19 mouse cellular contexts compared by ENCODE assay signal in the genomic region with DNA sequence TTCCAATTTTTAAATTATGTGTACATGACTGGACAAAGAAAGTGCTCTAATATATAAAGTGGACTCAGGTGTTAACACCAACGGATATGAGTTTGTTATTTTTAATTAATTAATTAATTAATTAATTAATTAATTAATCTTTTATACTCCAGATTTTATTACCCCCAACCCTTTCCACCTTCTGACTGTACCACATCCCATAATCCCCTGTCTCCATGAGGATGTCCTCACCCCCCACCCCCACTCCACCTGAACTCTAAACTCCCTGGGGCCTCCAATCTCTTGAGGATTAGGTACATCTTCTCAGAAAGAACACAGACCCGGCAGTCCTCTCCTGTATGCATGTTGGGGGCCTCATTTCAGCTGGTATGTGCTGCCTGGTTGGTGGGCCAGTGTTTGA.
"Had no signal": no experiment of that assay in that cellular context is flagged by ENCODE, and none has a peak within 500 bp of the region (broad histone marks: within the 10 kb centered on the region; RNA-seq: fewer than 3 reads in every experiment).

No protein-coding gene starts in this region.

- H3K4me2 ChIP-seq: intestine, embryonic 15.5 days; kidney, embryonic 15.5 days; limb, embryonic 12.5 days; liver, embryonic 12.5 days; liver, embryonic 15.5 days; lung, embryonic 15.5 days; neural tube, embryonic 13.5 days had no signal

- H3K9me3 ChIP-seq: intestine, embryonic 15.5 days; kidney, embryonic 15.5 days; limb, embryonic 12.5 days; liver, embryonic 12.5 days; liver, embryonic 15.5 days; lung, embryonic 15.5 days; megakaryocyte, embryonic 14.5 days; neural tube, embryonic 13.5 days had no signal

- H3K4me3 ChIP-seq: intestine, embryonic 15.5 days; kidney, embryonic 15.5 days; left cerebral cortex, adult 2 months; limb, embryonic 12.5 days; liver, embryonic 12.5 days; liver, embryonic 15.5 days; lung, embryonic 15.5 days; megakaryocyte, embryonic 14.5 days; neural tube, embryonic 13.5 days had no signal

- H3K27ac ChIP-seq: intestine, embryonic 15.5 days; kidney, embryonic 15.5 days; left cerebral cortex, adult 2 months; limb, embryonic 12.5 days; liver, embryonic 12.5 days; liver, embryonic 15.5 days; lung, embryonic 15.5 days; neural tube, embryonic 13.5 days had no signal

- ATAC-seq: intestine, embryonic 15.5 days; liver, embryonic 12.5 days had no signal

- H3K4me1 ChIP-seq: intestine, embryonic 15.5 days; kidney, embryonic 15.5 days; limb, embryonic 12.5 days; liver, embryonic 12.5 days; liver, embryonic 15.5 days; lung, embryonic 15.5 days; megakaryocyte, embryonic 14.5 days; neural tube, embryonic 13.5 days had no signal

- H3K36me3 ChIP-seq: intestine, embryonic 15.5 days; kidney, embryonic 15.5 days; limb, embryonic 12.5 days; liver, embryonic 12.5 days; liver, embryonic 15.5 days; lung, embryonic 15.5 days; neural tube, embryonic 13.5 days had no signal

- DNase-seq: kidney, adult 11 months; kidney, adult 8-10 months; kidney, postnatal 10 days; kidney, postnatal 36 days; layer of hippocampus, postnatal 36 days; liver; lung, adult 18-20 months; lung, postnatal 10 days; lung, postnatal 36 days; thymus, postnatal 25 days had no signal

- H3K27me3 ChIP-seq: intestine, embryonic 15.5 days; kidney, embryonic 15.5 days; limb, embryonic 12.5 days; liver, embryonic 12.5 days; liver, embryonic 15.5 days; lung, embryonic 15.5 days; megakaryocyte, embryonic 14.5 days; neural tube, embryonic 13.5 days had no signal

- H3K9ac ChIP-seq: intestine, embryonic 15.5 days; kidney, embryonic 15.5 days; limb, embryonic 12.5 days; liver, embryonic 12.5 days; liver, embryonic 15.5 days; lung, embryonic 15.5 days; neural tube, embryonic 13.5 days had no signal
